Mouse (Mus musculus): Measurements from ENCODE around the gene Gpn3.

- TF ChIP-seq TCF12 (IDR thresholded peaks at IDR 0.05; ENCODE audit: low read depth, low read length) (no peak), E2F4 (IDR thresholded peaks at IDR 0.05; ENCODE audit: insufficient replicate concordance, low read depth, low read length) (no peak), MAFK (IDR thresholded peaks at IDR 0.05; ENCODE audit: insufficient replicate concordance, low read length) (no peak), POLR2AphosphoS2 (IDR thresholded peaks at IDR 0.05; ENCODE audit: low read depth, low read length) (no peak), ZC3H11A (IDR thresholded peaks at IDR 0.05; ENCODE audit: low read depth, low read length) (no peak), POLR2A (IDR thresholded peaks at IDR 0.05; ENCODE audit: low read depth, low read length) (no peak), USF1 (IDR thresholded peaks at IDR 0.05; ENCODE audit: low read depth, low read length) (no peak), EP300 (IDR thresholded peaks at IDR 0.05; ENCODE audit: low read length) (no peak), MAZ (IDR thresholded peaks at IDR 0.05; ENCODE audit: low read depth, low read length) (no peak), MEF2A (IDR thresholded peaks at IDR 0.05; ENCODE audit: borderline replicate concordance, low read depth, low read length) (no peak), HCFC1 (IDR thresholded peaks at IDR 0.05; ENCODE audit: low read depth, low read length) (no peak), IRF4 (IDR thresholded peaks at IDR 0.05; ENCODE audit: low read depth, low read length) (no peak), PAX5 (IDR thresholded peaks at IDR 0.05; ENCODE audit: low read length) (no peak)
Measured at GRCm38 (mm10) chr5:122425550-122425949, 53.9 kb downstream of the Gpn3 start.
